Mouse (Mus musculus): ENCODE data around the gene Olfr748.
"Not testable (repeated sequence)": the region's sequence is repeated elsewhere in the genome, so short reads cannot be mapped to it uniquely, and the experiment has no call there.

Olfr748 gene

GRCm38 (mm10) chr14:50707073-50707472 is at the start of gene Olfr748:
TSS of gene Olfr748 (plus strand) at chr14:50707373.
- DNase-seq (ENCODE audit: low spot score in 2 of 2), result no peak

- no peak for DNase-seq (ENCODE audit: low spot score in 2 of 2)
These were observed 14.1 kb upstream of the Olfr748 start, which contains the start of gene Olfr747 for GRCm38 (mm10) chr14:50693106-50693505. TSS of gene Olfr747 (minus strand) at chr14:50693206.

- DNase-seq (ENCODE audit: low spot score in 2 of 2), result not testable (repeated sequence)
These were observed 12.7 kb downstream of the Olfr748 start for GRCm38 (mm10) chr14:50719875-50720274.

GRCm38 (mm10) chr14:50722371-50722770 is 15.2 kb downstream of the Olfr748 start:
- DNase-seq (ENCODE audit: low spot score in 2 of 2), result not testable (repeated sequence)

GRCm38 (mm10) chr14:50740334-50740733 is 33.2 kb downstream of the Olfr748 start:
- DNase-seq (ENCODE audit: low spot score in 2 of 2), result no peak

- DNase-seq (ENCODE audit: low spot score in 2 of 2), result no peak
These were observed 34.4 kb downstream of the Olfr748 start for GRCm38 (mm10) chr14:50741584-50741983.

GRCm38 (mm10) chr14:50744994-50745393 is 37.8 kb downstream of the Olfr748 start, which contains the start of gene Olfr749:
TSS of gene Olfr749 (minus strand) at chr14:50745094.
- DNase-seq (ENCODE audit: low spot score in 2 of 2), result no peak

GRCm38 (mm10) chr14:50758416-50759085 is 51.4 kb downstream of the Olfr748 start:
- DNase-seq (ENCODE audit: low spot score in 2 of 2), result no peak
